Mouse (Mus musculus): Measurements from ENCODE around the gene Gm17467. TPM values are rescaled to one million over a fixed set of nuclear protein-coding genes. Genes with fewer than 3 reads are reported as not detected.
"Not testable (repeated sequence)": the region's sequence is repeated elsewhere in the genome, so short reads cannot be mapped to it uniquely, and the experiment has no call there.

The Gm17467 gene
- total RNA-seq (2021), result not detected in 2 replicates
- long read RNA-seq, experiment 1, result 0 reads
- long read RNA-seq, experiment 2, result 0 reads

GRCm38 (mm10) chrX:123704691-123705090 is at the start of gene Gm17467:
Gene Gm17467, minus strand, starts transcription at chrX:123704791.
- not testable (repeated sequence) for DNase-seq

Other genes starting within 250 kb of the Gm17467 start
- gene Cldn34c2, start 123.1 kb downstream of the Gm17467 start, total RNA-seq (2021), result 2.8 TPM in 1 of 2 replicates, not detected in the other
- not detected in 2 replicates for gene Cldn34c3, start 88.9 kb upstream of the Gm17467 start, total RNA-seq (2021)